Mouse (Mus musculus) hindbrain, embryonic 14.5 days (tissue): ENCODE measurements at regions not wholly inside any gene's neighbourhood (a gene's known extent, or its start where the extent isn't known, plus 50 kb on each side); places are given as distances from the start of the nearest gene placed in this dataset.
A peak's percentile ranks its signal among the peaks of the same experiment; 100 is the strongest.

ENCODE experiments used
- ATAC-seq: fragments of 200-750 bp; cut with Nextera tagmentation; 2 replicates; pipeline ENCODE4 v1.8.0; 2017; ENCODE audit warnings: moderate number of reproducible peaks, mild to moderate bottlenecking, moderate TSS enrichment, moderate library complexity; ENCODE audit not compliant: low FRiP score
- DNase-seq: peaks from one replicate; pipeline ENCODE4 v3.0.0-alpha.2; 2015; ENCODE audit warnings: low spot score
- H3K27ac ChIP-seq: fragments of 300-500 bp; sonication (generic); 2 replicates; pipeline ENCODE4 v1.5.1; 2014; ENCODE audit warnings: mild to moderate bottlenecking, moderate library complexity
- H3K27me3 ChIP-seq: fragments of 300-500 bp; sonication (generic); 2 replicates; pipeline ENCODE4 v1.6.1; 2014; ENCODE audit warnings: mild to moderate bottlenecking, low read length, mixed read lengths; ENCODE audit not compliant: control insufficient read depth, insufficient read depth
- H3K36me3 ChIP-seq: fragments of 300-500 bp; sonication (generic); replicated peaks from 2 replicates; pipeline ENCODE4 v1.6.1; 2014; ENCODE audit not compliant: control insufficient read depth, insufficient read depth
- H3K4me1 ChIP-seq: fragments of 300-500 bp; sonication (generic); replicated peaks from 2 replicates; pipeline ENCODE4 v1.6.1; 2014; ENCODE audit warnings: antibody characterized with exemption, low read length, mixed read lengths; ENCODE audit not compliant: control insufficient read depth, insufficient read depth
- H3K4me2 ChIP-seq: fragments of 300-500 bp; sonication (generic); replicated peaks from 2 replicates; pipeline ENCODE4 v1.6.1; 2014; ENCODE audit warnings: mild to moderate bottlenecking, moderate library complexity
- H3K4me3 ChIP-seq: fragments of 300-500 bp; sonication (generic); replicated peaks from 2 replicates; pipeline ENCODE4 v1.5.1; 2014; ENCODE audit warnings: mild to moderate bottlenecking, low read length
- H3K9ac ChIP-seq: fragments of 300-500 bp; sonication (generic); 2 replicates; pipeline ENCODE4 v1.6.1; 2014
- H3K9me3 ChIP-seq: fragments of 300-500 bp; sonication (generic); 2 replicates; pipeline ENCODE4 v1.6.1; 2016; ENCODE audit warnings: low read length; ENCODE audit not compliant: control insufficient read depth
- WGBS: fragments of 180-500 bp; shearing (Covaris S2); extraction: QIAGEN DNeasy Blood & Tissue Kit; methylation state at CpG from one replicate; pipeline ENCODE4 v1.1.7; 2014; 5-methylcytosine and 5-hydroxymethylcytosine counted together

DNA sequence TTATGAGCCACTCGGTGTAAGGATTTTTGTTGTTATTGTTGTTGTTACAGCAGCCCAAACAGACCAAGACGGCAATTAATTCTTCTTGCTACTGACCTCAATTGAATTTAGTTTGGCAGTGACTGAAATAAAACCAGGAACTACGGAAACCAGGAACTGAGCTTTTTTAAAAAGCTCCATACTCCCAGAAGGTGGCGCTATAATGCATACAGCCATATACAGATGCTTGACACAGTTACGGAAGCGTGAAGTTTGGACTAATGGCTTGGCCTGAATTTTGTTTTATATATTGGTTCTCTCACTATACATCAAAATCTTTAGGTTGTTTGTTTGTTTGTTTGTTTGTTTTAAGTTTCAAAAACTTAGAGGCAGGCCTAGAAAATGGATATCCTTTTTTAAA is 98.5 kb upstream of the Adamts3 start:
- WGBS = 63% methylated on average over 6 of the region's 6 CpGs
- H3K4me2 ChIP-seq = no peak overlapping the region
- H3K4me3 ChIP-seq = no peak overlapping the region
- H3K9me3 ChIP-seq = no peaks in the 10 kb centered on the region
- no peak for DNase-seq
- no peak overlapping the region for H3K9ac ChIP-seq
- H3K27ac ChIP-seq = no peak overlapping the region
- no peak for ATAC-seq
- no peaks in the 10 kb centered on the region for H3K36me3 ChIP-seq
- no peaks in the 10 kb centered on the region for H3K4me1 ChIP-seq
- H3K27me3 ChIP-seq = no peaks in the 10 kb centered on the region

DNA sequence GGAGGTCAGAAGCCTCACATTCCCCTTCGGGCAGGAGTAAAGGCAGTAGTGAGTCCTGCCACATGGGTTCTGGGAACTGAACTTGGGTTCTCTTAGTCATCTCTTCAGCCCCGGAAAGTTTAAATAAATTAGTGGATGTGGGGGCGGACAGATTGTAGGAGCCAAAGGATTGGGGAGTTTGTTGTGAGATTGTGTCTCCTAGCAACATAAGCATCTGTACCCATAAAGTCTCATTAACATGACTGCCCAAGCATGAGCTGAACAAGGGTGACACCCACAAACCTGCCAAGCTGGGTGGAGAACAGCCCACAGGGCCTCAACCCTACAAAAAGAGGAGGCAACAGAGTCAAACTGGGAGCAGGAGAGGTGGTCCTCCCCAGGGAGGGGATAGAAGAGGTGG is 97.1 kb upstream of the Adamts3 start:
- 91% methylated on average over 3 of the region's 3 CpGs for WGBS
- H3K27me3 ChIP-seq = no peaks in the 10 kb centered on the region
- no peak overlapping the region for H3K9ac ChIP-seq
- no peak overlapping the region for H3K4me3 ChIP-seq
- H3K27ac ChIP-seq = no peak overlapping the region
- ATAC-seq (no peak), DNase-seq (no peak)
- no peaks in the 10 kb centered on the region for H3K4me1 ChIP-seq
- H3K4me2 ChIP-seq = no peak overlapping the region
- no peaks in the 10 kb centered on the region for H3K9me3 ChIP-seq
- no peaks in the 10 kb centered on the region for H3K36me3 ChIP-seq

DNA sequence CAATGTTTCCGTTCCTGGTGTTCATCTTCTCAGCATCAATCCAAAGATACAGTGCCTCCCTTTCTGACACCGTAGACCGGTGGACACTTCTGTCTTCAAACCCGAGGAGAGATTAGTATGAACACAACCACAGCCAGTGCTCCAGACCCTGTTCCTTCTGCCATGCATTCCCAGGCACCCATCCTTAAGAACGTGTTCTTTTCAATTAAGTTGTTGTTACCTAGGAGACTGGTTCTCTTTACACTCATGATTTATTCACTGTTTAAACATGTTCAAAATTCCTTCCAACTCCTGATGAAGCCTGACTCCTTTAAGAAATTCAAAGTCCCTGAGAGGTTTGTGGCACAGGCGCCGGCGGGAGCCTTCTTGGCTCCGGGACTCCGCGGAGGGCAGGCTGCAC is 69.5 kb upstream of the Adamts3 start:
- Histone ChIP-seq H3K4me2 (no peak overlapping the region), H3K4me1 (no peaks in the 10 kb centered on the region), H3K9ac (no peak overlapping the region), H3K27me3 (no peaks in the 10 kb centered on the region), H3K27ac (no peak overlapping the region), H3K4me3 (no peak overlapping the region), H3K9me3 (no peaks in the 10 kb centered on the region), H3K36me3 (no peaks in the 10 kb centered on the region)
- 88% methylated on average over 11 of the region's 11 CpGs for WGBS
- ATAC-seq (no peak), DNase-seq (no peak)

DNA sequence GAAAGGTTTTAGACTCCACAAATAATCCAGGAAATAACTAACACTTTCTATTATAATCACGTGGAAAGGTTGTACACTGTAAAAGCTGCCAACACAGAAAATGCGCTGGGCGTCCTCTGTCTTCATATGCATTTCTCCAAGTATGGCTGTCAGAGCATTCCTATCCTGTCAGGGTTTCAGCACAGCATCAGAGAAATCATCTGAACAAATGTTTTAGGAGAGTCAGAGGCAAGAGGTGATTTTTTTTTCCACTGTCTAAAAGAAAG is 62.5 kb upstream of the Adamts3 start:
- no peak overlapping the region for H3K27ac ChIP-seq
- ATAC-seq = no peak
- WGBS = 87% methylated on average over 3 of the region's 3 CpGs

DNA sequence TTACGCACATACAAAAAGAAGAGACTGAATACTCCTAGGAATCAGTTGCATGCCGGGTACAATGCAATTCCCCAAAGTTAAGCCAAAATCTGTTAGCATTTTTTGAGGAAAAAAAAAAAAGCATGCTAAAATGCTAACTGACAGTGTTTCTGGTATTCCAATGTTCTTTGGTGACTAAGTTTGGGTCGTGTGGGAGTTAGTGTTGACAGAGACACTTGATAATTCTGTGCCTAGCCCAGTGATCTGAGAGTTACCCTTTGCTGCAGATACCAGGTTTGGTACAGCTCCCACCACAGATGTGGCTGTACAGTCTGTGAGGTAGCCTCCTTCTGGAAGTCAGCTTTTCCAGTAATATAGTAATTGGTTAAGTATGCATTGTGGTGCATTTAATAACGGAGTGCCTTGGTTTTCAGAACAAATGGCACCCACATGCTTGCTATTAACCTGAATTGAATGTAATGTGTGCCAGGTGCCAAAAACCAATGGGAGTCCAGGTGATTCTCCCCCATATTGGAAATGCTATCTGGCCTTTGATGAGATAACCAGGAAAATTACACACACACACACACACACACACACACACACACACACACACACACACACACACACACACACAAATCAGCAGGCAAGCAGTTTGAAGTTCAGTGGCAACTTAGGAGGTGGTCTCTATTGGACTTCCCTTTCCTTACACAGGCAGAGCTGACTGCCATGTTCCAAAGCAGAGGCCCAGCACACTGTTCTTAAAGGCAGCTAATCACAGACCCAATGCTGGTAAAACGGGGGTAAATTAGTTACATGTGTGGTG is 61.9 kb upstream of the Adamts3 start:
- no peaks in the 10 kb centered on the region for H3K27me3 ChIP-seq
- no peak for ATAC-seq
- H3K9me3 ChIP-seq = no peaks in the 10 kb centered on the region
- DNase-seq = no peak
- no peak overlapping the region for H3K4me3 ChIP-seq
- no peak overlapping the region for H3K4me2 ChIP-seq
- H3K27ac ChIP-seq = no peak overlapping the region
- H3K36me3 ChIP-seq = no peaks in the 10 kb centered on the region
- 88% methylated on average over 5 of the region's 5 CpGs for WGBS
- H3K4me1 ChIP-seq = no peaks in the 10 kb centered on the region
- H3K9ac ChIP-seq = no peak overlapping the region

More for the DNA sequence above, 62.5 kb upstream of the Adamts3 start:
- Histone ChIP-seq H3K4me1 (no peaks in the 10 kb centered on the region), H3K27me3 (no peaks in the 10 kb centered on the region), H3K9ac (no peak overlapping the region), H3K4me3 (no peak overlapping the region), H3K9me3 (no peaks in the 10 kb centered on the region), H3K36me3 (no peaks in the 10 kb centered on the region), H3K4me2 (no peak overlapping the region)
- no peak for DNase-seq

DNA sequence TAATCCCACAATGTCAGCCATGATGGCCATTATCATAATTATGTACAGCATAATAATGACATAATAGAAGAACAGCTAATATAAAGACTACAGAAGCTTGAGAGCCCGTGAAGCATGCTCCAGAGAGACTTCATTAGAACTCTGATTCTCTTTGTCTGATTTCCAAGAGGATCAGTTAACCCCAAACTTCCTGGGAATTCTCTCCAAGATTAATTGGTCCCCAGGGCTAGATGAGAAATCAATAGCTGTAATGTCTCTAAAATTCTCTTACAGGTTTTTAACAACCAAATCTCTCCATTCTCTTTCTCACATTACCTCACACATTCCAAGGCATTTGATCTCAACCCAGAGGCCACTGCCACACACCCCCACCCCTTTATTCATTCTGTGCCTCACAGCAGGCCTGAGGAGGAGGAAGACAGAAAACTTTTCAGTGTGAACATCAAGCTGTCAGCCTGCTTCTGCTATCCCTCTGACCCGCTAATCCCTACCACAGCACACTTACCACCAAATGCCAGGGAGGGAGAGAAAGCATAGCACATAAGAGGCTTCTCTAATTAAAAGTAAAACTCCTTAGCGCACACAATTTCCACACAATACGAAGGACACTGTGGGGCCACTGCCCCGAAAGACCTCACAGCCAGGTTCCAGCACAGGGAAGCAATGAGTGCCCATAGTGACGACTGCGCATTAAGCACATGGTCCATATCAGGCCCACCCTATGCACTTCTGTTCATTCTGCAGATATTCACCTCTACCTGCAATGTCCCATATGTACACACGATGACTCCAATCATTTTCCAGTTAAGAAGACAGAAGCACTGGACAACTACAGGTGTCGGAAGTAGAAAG is 60.4 kb upstream of the Adamts3 start:
- Histone ChIP-seq H3K9ac (no peak overlapping the region), H3K27ac (no peak overlapping the region), H3K4me1 (no peaks in the 10 kb centered on the region), H3K4me2 (no peak overlapping the region), H3K4me3 (no peak overlapping the region), H3K27me3 (no peaks in the 10 kb centered on the region), H3K9me3 (peaks cover 11% of the 10 kb centered on the region), H3K36me3 (no peaks in the 10 kb centered on the region)
- 48% methylated on average over 9 of the region's 9 CpGs for WGBS
- DNase-seq (peak; percentile 23), ATAC-seq (peak; percentile 48; the same call in 1 of the 2 replicates)

DNA sequence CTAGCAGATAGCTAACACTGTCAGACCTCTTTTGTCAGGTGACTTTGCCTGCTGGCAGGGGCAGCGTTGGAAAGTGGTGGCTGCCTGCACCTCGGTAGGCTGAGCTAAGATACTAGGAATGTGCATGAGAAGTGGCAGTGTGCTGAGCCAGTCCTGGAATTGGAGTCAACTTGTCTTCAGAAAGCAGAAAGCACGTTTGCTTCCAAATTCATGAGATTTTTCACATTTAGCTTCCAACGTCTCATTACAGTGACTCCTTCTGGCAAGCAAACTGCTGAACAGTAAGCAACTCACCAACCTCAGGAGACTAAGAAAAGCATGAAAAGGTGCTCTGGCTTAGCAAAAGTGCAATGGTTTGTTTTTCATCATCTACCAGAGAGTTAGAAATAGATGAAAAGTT is 59.1 kb upstream of the Adamts3 start:
- Histone ChIP-seq H3K9ac (no peak overlapping the region), H3K4me3 (no peak overlapping the region), H3K27me3 (no peaks in the 10 kb centered on the region), H3K4me1 (no peaks in the 10 kb centered on the region), H3K4me2 (no peak overlapping the region), H3K36me3 (no peaks in the 10 kb centered on the region), H3K27ac (no peak overlapping the region), H3K9me3 (peaks cover 13% of the 10 kb centered on the region)
- 47% methylated on average over 4 of the region's 4 CpGs for WGBS
- no peak for ATAC-seq
- no peak for DNase-seq

DNA sequence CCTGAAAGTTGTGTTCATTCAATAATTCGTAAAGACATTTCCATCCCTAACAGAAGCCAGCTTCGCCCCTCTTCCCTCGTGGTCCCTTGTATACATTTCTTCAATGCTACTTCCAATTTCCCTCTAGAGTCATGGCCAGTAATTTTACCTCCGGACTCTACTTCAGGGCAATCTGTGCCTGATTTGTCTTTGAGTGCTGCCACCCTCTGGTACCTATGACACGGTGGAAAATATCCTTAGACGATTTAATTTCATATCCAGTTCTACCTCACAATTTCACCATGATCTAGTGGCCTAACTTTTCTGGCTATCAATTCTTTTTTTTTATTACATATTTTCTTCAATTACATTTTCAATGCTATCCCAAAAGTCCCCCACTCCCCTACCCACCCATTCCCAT is 49.9 kb upstream of the Adamts3 start:
- H3K4me3 ChIP-seq = no peak overlapping the region
- H3K27me3 ChIP-seq = no peaks in the 10 kb centered on the region
- H3K9me3 ChIP-seq = no peaks in the 10 kb centered on the region
- ATAC-seq = no peak
- no peak for DNase-seq
- no peaks in the 10 kb centered on the region for H3K36me3 ChIP-seq
- H3K27ac ChIP-seq = no peak overlapping the region
- no peak overlapping the region for H3K4me2 ChIP-seq
- WGBS = 86% methylated on average over 6 of the region's 6 CpGs
- H3K4me1 ChIP-seq = no peaks in the 10 kb centered on the region
- H3K9ac ChIP-seq = no peak overlapping the region
